Mouse (Mus musculus) bone marrow macrophage, adult 2 months (primary cell): Measurements from ENCODE around the gene Nr5a2. TPM values are rescaled to one million over a fixed set of nuclear protein-coding genes. Genes with fewer than 3 reads are reported as not detected.

ENCODE experiments used
- H3K27ac ChIP-seq: 2 replicates; pipeline ENCODE4 v1.5.1; 2012; ENCODE audit warnings: low read depth, low read length; ENCODE audit not compliant: insufficient read depth
- H3K4me1 ChIP-seq: 2 replicates; pipeline ENCODE4 v1.6.1; 2012; ENCODE audit warnings: low read length; ENCODE audit not compliant: control insufficient read depth, insufficient read depth
- H3K4me3 ChIP-seq: 2 replicates; pipeline ENCODE4 v1.5.1; 2012; ENCODE audit warnings: mild to moderate bottlenecking, low read length, moderate library complexity; ENCODE audit not compliant: insufficient read depth
- CTCF ChIP-seq: IDR thresholded peaks from 2 replicates; pipeline ENCODE4 v1.5.1; 2012; ENCODE audit warnings: low read depth, mild to moderate bottlenecking, low read length, moderate library complexity
- POLR2A ChIP-seq: IDR thresholded peaks from 2 replicates; pipeline ENCODE4 v1.6.1; 2012; ENCODE audit warnings: mild to moderate bottlenecking, low read depth, low read length, borderline replicate concordance
- polyA plus RNA-seq: library from polyadenylated mRNA; stranded (reverse); fragments of >200 nt; gene quantifications from 2 replicates; pipeline ENCODE4 v1.2.4, GENCODE M21; 2012; ENCODE audit not compliant: missing spikeins, insufficient read depth, insufficient read length

Nr5a2 gene
- polyA plus RNA-seq = not detected in 2 replicates

GRCm38 (mm10) chr1:136960428-136961012 is at the start of gene Nr5a2:
Gene Nr5a2, minus strand, starts transcription at chr1:136960448.
- no peak within 1 kb of the TSS for H3K27ac ChIP-seq
- TF ChIP-seq POLR2A (no peak), CTCF (no peak)
- no peaks in the 10 kb centered on the region for H3K4me1 ChIP-seq
- H3K4me3 ChIP-seq = no peak within 1 kb of the TSS

- H3K4me1 ChIP-seq = no peaks in the 10 kb centered on the region
- H3K27ac ChIP-seq = no peak overlapping the region
- no peak overlapping the region for H3K4me3 ChIP-seq
- no peak for TF ChIP-seq POLR2A
- TF ChIP-seq CTCF = no peak
These were observed 48.5 kb upstream of the Nr5a2 start for GRCm38 (mm10) chr1:137008726-137009239.

GRCm38 (mm10) chr1:137003816-137004215 is 43.6 kb upstream of the Nr5a2 start:
- no peak overlapping the region for H3K27ac ChIP-seq
- H3K4me3 ChIP-seq = no peak overlapping the region
- TF ChIP-seq POLR2A = no peak
- TF ChIP-seq CTCF = no peak
- no peaks in the 10 kb centered on the region for H3K4me1 ChIP-seq

GRCm38 (mm10) chr1:137003144-137003543 is 42.9 kb upstream of the Nr5a2 start:
- TF ChIP-seq POLR2A = no peak
- TF ChIP-seq CTCF = no peak
- H3K4me3 ChIP-seq = no peak overlapping the region
- H3K4me1 ChIP-seq = no peaks in the 10 kb centered on the region
- H3K27ac ChIP-seq = no peak overlapping the region

GRCm38 (mm10) chr1:136991762-136992352 is 31.6 kb upstream of the Nr5a2 start:
- Histone ChIP-seq H3K27ac (no peak overlapping the region), H3K4me1 (no peaks in the 10 kb centered on the region), H3K4me3 (no peak overlapping the region)
- TF ChIP-seq POLR2A = no peak
- TF ChIP-seq CTCF = no peak

GRCm38 (mm10) chr1:136980253-136980893 is 20.1 kb upstream of the Nr5a2 start:
- H3K4me1 ChIP-seq = no peaks in the 10 kb centered on the region
- H3K27ac ChIP-seq = no peak overlapping the region
- H3K4me3 ChIP-seq = no peak overlapping the region
- no peak for TF ChIP-seq POLR2A
- no peak for TF ChIP-seq CTCF

- Histone ChIP-seq H3K4me1 (no peaks in the 10 kb centered on the region), H3K27ac (no peak overlapping the region), H3K4me3 (no peak overlapping the region)
- no peak for TF ChIP-seq POLR2A
- TF ChIP-seq CTCF = no peak
These were observed 17.6 kb upstream of the Nr5a2 start for GRCm38 (mm10) chr1:136977867-136978266.

- TF ChIP-seq POLR2A = no peak
- TF ChIP-seq CTCF = no peak
- Histone ChIP-seq H3K27ac (no peak overlapping the region), H3K4me3 (no peak overlapping the region), H3K4me1 (no peaks in the 10 kb centered on the region)
These were observed 13.8 kb upstream of the Nr5a2 start for GRCm38 (mm10) chr1:136974040-136974439.

- H3K27ac ChIP-seq = no peak overlapping the region
- no peaks in the 10 kb centered on the region for H3K4me1 ChIP-seq
- H3K4me3 ChIP-seq = no peak overlapping the region
- TF ChIP-seq CTCF (no peak), POLR2A (no peak)
These were observed 12.8 kb upstream of the Nr5a2 start for GRCm38 (mm10) chr1:136973016-136973415.

- H3K27ac ChIP-seq = no peak overlapping the region
- H3K4me3 ChIP-seq = no peak overlapping the region
- H3K4me1 ChIP-seq = no peaks in the 10 kb centered on the region
- TF ChIP-seq CTCF (no peak), POLR2A (no peak)
These were observed 10.7 kb upstream of the Nr5a2 start for GRCm38 (mm10) chr1:136970995-136971394.
